Mouse (Mus musculus) kidney, adult 2 months (tissue): ENCODE data around the gene Pced1b. TPM values are rescaled to one million over a fixed set of nuclear protein-coding genes. Genes with fewer than 3 reads are reported as not detected.
"Not testable (repeated sequence)": the region's sequence is repeated elsewhere in the genome, so short reads cannot be mapped to it uniquely, and the experiment has no call there.

Source experiments
- DNase-seq: peaks from one replicate; pipeline ENCODE4 v3.0.0; 2021
- H3K27ac ChIP-seq: fragments of 200-500 bp; 2 replicates; pipeline ENCODE4 v1.5.1; 2012; ENCODE audit warnings: low read depth, low read length, control low read depth, inconsistent platforms; ENCODE audit not compliant: insufficient read depth
- H3K27me3 ChIP-seq: fragments of 200-500 bp; replicated peaks from 2 replicates; pipeline ENCODE4 v1.6.1; 2012; ENCODE audit warnings: mild to moderate bottlenecking, moderate library complexity, low read length, inconsistent platforms; ENCODE audit not compliant: control insufficient read depth, insufficient read depth
- H3K36me3 ChIP-seq: fragments of 200-500 bp; 2 replicates; pipeline ENCODE4 v1.6.1; 2012; ENCODE audit warnings: mild to moderate bottlenecking, moderate library complexity, low read length, inconsistent platforms; ENCODE audit not compliant: control insufficient read depth, insufficient read depth
- H3K4me1 ChIP-seq: fragments of 200-500 bp; 2 replicates; pipeline ENCODE4 v1.6.1; 2011; ENCODE audit warnings: low read length; ENCODE audit not compliant: control insufficient read depth, insufficient read depth
- H3K4me3 ChIP-seq: fragments of 200-500 bp; 2 replicates; pipeline ENCODE4 v1.5.1; 2011; ENCODE audit warnings: mild to moderate bottlenecking, low read depth, low read length, control low read depth; ENCODE audit not compliant: insufficient read depth
- CTCF ChIP-seq: fragments of 200-500 bp; conservative IDR thresholded peaks from 2 replicates; pipeline ENCODE4 v1.5.1; 2011; ENCODE audit warnings: low read depth, mild to moderate bottlenecking, control low read depth, low read length, moderate library complexity, mixed read lengths; ENCODE audit not compliant: insufficient read depth, insufficient read length
- POLR2A ChIP-seq: fragments of 200-500 bp; IDR thresholded peaks from one replicate; pipeline ENCODE4 v1.6.1; 2011; ENCODE audit warnings: low read depth, low read length, control low read depth
- WGBS: fragments of 180-500 bp; shearing (Covaris S2); methylation state at CpG from one replicate; pipeline ENCODE4 v1.1.7; 2018; 5-methylcytosine and 5-hydroxymethylcytosine counted together
- polyA plus RNA-seq: library from polyadenylated mRNA; depleted of rRNA; stranded (reverse); fragments of >200 nt; gene quantifications from 2 replicates; pipeline ENCODE4 v1.2.3, GENCODE M21; 2012; rRNA removed

The Pced1b gene
- 5.4 and 8.2 TPM in 2 replicates for polyA plus RNA-seq

DNA sequence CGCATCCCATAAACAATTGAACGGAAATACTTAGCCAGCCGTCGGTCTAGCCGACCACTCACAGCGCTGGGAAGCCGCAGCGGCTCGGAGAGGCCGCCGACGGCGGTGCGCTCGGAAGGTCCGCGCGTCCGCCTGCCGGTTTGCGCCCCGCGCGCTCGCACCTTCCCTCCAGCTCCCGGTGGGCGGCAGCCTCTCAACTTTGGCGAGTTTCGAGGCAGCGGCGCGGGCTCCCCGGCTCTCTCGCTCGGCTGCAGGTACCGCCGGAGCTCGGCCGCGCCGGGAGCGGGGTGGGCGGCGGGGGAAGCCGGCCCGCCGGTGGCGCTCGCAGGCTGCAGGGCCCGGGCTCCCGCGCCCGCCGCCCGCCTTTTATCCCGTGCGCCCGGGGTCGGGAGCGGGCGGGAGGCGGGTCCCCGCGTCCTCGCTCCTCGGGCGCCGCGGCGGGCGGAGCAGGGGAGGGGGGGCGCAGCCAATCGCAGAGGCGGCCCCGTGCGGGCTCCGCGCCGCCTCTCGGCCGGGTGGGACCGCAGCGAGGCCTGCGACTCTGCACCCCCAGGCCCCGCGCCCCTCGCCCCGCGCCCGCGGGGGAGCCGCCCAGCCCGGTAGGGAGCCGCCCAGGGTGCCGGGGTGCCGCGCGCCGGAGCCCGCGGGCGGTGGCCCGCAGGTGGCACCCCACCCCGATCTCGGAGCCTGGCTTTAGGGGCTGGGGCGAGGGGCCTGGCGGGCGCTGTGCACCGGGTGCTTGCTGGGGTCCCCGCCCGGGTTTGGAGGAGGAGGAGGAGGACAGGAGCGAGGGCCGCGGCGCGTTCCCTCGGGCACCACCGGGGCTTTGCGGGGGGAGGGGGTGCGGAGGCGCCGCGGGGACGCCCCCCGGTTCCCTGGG is at the start of gene Pced1b, which contains the start of gene Amigo2:
Pced1b (plus strand) TSS at position 197 of the 880 bp plus-strand sequence.
Amigo2 (minus strand) TSS at position 377 of the 880 bp plus-strand sequence.
- Histone ChIP-seq H3K27me3 (no peaks in the 10 kb centered on the region), H3K4me3 (peak within 1 kb of the TSS; percentile 80), H3K4me1 (no peaks in the 10 kb centered on the region), H3K27ac (peak within 1 kb of the TSS; percentile 91), H3K36me3 (no peaks in the 10 kb centered on the region)
- TF ChIP-seq POLR2A (no peak), CTCF (no peak)
- peak; percentile 69 for DNase-seq
- WGBS: 1% methylated on average over 112 of the region's 125 CpGs

DNA sequence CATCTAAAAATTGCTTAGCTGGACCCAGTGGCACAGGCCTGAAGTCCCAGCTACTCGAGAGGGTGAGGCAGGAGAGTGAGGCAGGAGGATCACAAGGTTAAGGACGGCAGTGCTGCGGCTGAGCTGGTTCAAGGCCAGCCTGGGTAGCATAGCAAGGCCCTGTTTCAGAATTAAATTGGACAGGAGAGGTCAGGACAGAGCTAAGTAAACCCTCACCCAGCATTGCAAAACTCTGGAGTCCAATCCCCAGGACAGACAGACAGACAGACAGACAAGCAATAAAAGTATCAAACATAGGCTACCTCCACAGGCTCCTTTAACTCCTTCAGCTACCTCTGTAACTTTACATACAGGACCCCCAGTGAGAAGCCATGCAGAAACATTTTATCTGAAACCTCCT is 42.0 kb upstream of the Pced1b start:
- 76% methylated on average over 3 of the region's 3 CpGs for WGBS
- H3K27ac ChIP-seq: no peak overlapping the region
- H3K27me3 ChIP-seq: no peaks in the 10 kb centered on the region
- no peak for DNase-seq
- no peak; the same call in 1 of the 2 replicates for TF ChIP-seq CTCF
- TF ChIP-seq POLR2A: no peak
- no peaks in the 10 kb centered on the region for H3K36me3 ChIP-seq
- H3K4me3 ChIP-seq: no peak overlapping the region
- no peaks in the 10 kb centered on the region for H3K4me1 ChIP-seq

DNA sequence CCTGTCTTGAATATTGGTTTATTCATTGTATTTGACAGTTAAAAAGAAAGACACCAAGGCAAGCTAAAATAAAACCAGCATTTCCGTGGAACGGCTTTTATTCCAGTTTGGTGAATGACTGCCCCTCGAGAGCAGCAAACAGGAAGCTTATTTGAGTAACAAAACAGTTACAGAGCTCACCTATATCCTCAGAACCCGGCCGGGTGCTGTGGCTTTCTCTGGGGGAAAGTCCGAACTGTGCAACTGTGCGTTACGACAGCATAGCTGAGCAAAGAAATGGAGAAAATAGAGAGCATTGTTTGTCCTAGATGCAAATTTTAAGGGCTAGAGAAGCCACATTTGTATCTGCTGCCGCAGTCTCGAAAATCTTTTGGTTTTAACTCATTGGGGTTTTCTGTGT is 41.1 kb upstream of the Pced1b start:
- Histone ChIP-seq H3K4me1 (no peaks in the 10 kb centered on the region), H3K27ac (no peak overlapping the region), H3K4me3 (no peak overlapping the region), H3K36me3 (no peaks in the 10 kb centered on the region), H3K27me3 (no peaks in the 10 kb centered on the region)
- WGBS: 84% methylated on average over 10 of the region's 10 CpGs
- TF ChIP-seq CTCF (no peak), POLR2A (no peak)
- no peak for DNase-seq

DNA sequence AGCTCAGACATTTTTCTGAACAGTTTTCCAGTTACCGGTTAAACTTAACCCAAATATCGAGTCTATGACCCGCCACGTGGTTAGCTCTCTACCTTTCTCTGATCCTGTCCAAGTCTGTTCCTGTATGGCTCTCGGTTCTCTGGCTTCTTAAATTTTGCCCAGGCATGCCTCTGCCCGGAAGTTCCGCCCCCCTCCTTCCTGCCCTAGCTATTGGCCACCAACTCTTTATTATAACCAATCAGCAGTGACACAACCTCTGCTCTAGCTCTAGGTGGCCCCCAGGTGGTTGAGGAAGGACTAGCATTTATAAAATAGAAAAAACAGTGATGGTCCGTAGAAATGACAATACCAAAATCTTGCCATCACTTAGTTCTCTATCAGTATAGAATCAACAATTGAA is 40.4 kb upstream of the Pced1b start:
- Histone ChIP-seq H3K27me3 (no peaks in the 10 kb centered on the region), H3K4me1 (no peaks in the 10 kb centered on the region), H3K4me3 (no peak overlapping the region), H3K27ac (no peak overlapping the region), H3K36me3 (no peaks in the 10 kb centered on the region)
- DNase-seq: no peak
- WGBS: 98% methylated on average over 8 of the region's 8 CpGs
- no peak for TF ChIP-seq POLR2A
- TF ChIP-seq CTCF: no peak

DNA sequence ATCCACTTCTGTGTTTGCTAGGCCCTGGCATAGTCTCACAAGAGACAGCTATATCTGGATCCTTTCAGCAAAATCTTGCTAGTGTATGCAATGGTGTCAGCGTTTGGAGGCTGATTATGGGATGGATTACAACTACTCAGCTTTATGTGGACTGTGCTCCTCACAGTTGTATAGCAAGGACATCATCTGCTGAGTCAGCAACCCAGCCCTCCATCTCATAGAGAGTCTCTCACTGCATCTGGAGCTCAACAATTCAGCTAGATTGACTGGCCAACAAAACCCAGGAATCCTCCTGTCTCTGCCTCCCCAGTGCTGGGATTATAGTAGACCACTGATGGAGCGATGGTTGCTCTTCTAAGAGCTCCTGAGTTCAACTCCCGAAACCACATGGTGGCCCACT is 37.2 kb upstream of the Pced1b start:
- not testable (repeated sequence) for H3K27ac ChIP-seq, DNase-seq, H3K4me3 ChIP-seq, H3K27me3 ChIP-seq, H3K4me1 ChIP-seq, H3K36me3 ChIP-seq
- WGBS: 87% methylated on average over 3 of the region's 3 CpGs

DNA sequence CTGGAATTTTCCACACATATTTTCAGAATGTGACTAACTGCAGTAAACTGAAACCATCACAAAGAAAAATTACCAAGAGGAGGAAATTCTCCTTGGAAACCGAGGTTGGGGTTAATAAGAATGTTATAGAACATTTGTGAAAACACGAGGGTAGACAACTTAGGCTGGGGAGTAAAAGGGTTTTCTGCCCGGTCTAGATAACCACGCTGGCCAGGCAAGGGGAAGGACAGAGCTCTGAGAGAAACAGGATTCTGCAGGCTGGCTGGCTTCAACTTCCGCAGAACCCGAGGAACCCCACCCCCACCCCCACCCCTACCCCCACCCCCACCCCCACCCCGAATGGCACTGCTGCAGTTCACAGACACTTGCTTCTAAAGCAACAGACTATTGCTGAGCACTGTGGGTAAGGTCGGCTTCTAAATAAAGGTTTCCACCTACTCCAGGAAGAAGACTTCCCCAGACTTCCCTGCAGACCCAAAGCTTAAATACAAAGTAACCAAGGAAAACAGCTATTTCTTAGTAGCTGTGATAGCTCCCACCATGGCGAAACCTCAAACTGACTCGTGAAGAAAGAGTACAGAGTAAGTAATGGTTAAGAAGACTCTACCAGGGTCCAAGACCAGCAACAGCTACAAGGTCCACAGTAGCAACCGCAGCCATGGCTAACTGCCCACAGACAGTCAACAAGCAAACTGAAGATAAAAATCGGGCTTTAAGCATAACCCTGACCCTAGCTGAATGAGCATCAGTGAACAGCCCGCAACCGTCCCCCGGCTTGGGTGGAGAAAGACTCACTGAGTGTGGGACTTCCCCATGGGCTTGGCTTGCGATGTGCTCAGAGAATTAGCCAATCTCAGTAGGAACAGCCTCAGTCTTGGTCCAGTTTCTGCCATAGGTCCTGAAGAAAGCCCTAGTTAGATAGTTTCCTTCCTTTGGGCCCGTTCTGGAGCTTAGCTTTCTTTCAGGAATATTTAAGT is 34.1 kb upstream of the Pced1b start:
- H3K36me3 ChIP-seq: no peaks in the 10 kb centered on the region
- DNase-seq: no peak
- H3K27me3 ChIP-seq: no peaks in the 10 kb centered on the region
- H3K4me1 ChIP-seq: no peaks in the 10 kb centered on the region
- TF ChIP-seq CTCF (no peak), POLR2A (no peak)
- H3K4me3 ChIP-seq: no peak overlapping the region
- WGBS: 72% methylated on average over 17 of the region's 17 CpGs
- H3K27ac ChIP-seq: no peak overlapping the region

DNA sequence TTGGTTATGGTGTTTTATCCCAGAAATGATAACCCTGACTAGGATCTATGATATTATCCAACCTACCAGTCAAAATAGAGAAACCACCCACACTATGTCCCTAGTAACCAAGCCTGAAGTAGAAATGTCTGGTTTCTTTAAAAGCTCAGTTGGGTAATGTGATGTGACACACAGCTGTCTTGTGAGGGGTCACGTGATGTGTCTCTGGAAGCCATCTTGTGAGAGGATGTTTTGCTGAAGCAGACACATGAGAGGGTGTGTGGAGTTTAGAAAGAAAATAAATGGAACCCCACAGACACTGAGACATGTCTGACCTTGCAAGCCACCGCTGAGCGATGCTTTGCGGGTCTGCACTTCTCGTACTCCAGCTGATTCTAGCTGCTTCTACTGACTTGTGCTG is 30.1 kb upstream of the Pced1b start:
- no peak overlapping the region for H3K4me3 ChIP-seq
- H3K4me1 ChIP-seq: no peaks in the 10 kb centered on the region
- TF ChIP-seq POLR2A (no peak), CTCF (no peak)
- no peak for DNase-seq
- no peaks in the 10 kb centered on the region for H3K36me3 ChIP-seq
- no peaks in the 10 kb centered on the region for H3K27me3 ChIP-seq
- H3K27ac ChIP-seq: no peak overlapping the region
- 98% methylated on average over 5 of the region's 5 CpGs for WGBS
